Mouse (Mus musculus) central nervous system, embryonic 18 days (tissue): Measurements from ENCODE around the gene Cdkn1b. TPM values are rescaled to one million over a fixed set of nuclear protein-coding genes. Genes with fewer than 3 reads are reported as not detected.

Experiments used
- polyA plus RNA-seq: library from polyadenylated mRNA; depleted of rRNA; stranded (reverse); fragments of >200 nt; gene quantifications from 2 replicates; pipeline ENCODE4 v1.2.3, GENCODE M21; 2012; rRNA removed

Gene Cdkn1b
- polyA plus RNA-seq, result 43.2 and 47.2 TPM in 2 replicates

DNA sequence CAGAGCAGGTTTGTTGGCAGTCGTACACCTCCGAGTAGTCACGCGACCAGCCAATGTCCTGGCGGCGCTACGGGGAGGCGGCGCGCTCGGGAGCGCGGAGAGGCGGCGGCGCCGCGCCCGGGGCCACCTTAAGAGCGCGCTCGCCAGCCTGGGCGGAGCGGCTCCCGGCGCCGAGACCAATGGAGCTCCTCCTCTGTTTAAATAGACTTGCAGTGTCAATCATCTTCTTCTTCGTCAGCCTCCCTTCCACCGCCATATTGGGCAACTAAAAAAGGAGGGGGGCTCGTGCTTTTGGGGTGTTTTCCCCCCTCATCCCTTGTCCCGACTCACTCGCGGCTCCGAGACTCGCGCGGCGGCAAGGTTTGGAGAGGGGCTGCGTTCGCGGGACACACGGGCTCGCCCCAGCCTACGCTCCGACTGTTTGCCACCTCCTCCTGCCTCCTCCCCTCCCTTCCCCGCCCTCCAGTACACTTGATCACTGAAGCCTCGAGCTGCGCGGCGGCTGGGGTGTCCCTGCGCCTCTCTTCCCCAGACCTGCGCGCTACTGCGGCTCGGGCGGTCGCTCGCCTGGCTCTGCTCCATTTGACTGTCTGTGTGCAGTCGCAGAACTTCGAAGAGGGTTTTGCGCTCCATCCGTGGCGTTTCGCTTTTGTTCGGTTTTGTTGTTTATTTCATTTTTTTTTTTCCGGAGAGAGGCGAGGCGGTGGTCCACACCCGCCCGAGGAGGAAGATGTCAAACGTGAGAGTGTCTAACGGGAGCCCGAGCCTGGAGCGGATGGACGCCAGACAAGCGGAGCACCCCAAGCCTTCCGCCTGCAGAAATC, at the start of gene Cdkn1b:
TSS of gene Cdkn1b (plus strand) at position 212 of the 824 bp plus-strand sequence.

DNA sequence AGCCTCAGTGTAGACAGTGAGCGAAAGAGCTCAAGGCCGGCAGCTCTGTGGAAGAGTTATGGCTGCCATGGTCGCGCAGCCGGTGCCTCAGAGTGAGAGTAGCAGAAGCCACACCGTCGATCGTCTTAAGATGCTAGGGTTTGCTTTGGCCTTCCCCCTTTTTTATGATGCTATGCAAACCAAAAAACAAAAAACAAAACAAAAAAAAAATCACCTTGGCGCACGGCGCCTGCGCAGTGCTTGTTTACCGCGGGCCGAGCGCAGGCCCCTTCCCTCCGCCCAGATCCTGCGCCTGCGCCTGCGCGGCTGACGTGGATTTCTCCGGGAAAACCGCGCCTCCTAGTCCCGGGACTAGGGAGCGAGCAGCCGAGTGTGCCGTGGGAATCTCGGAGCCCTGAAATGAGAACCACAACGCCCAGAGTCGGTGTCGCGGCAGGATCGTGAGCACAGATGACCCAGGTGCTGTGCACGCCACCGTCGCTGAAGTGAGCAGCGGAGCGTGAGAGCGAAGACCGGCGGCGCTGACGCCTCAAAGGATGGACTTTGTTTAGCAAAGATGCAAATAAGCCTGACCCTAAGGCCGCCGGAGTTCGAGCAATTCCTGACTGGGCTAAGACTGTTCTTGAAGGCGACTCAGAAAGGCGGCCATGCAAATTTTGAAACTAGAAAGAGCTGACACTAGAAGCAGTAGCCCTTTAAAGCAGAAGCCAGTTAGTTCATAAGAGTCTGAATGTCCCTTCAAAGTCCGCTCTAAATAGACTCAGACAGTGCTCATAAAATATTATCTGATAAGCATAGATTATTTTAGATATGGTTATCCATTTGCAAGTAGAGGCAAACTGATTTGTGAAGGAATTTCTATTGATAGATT, 21.9 kb upstream of the Cdkn1b start, which contains the start of gene Gpr19:
TSS of gene Gpr19 (minus strand) at position 484 of the 871 bp plus-strand sequence.

Other genes starting within 250 kb of the Cdkn1b start
- 5.0 and 5.7 TPM in 2 replicates for gene Dusp16, start 127.8 kb upstream of the Cdkn1b start, polyA plus RNA-seq
- 10.8 TPM in 2 replicates for gene Crebl2, start 90.2 kb upstream of the Cdkn1b start, polyA plus RNA-seq
- 37.4 and 37.9 TPM in 2 replicates for gene Gpr19, start 21.8 kb upstream of the Cdkn1b start, polyA plus RNA-seq
- 3.0 and 3.4 TPM in 2 replicates for gene Apold1, start 61.3 kb downstream of the Cdkn1b start, polyA plus RNA-seq
- gene Ddx47, start 91.2 kb downstream of the Cdkn1b start, polyA plus RNA-seq, result 79.9 and 80.3 TPM in 2 replicates
- 0.13 and 1.3 TPM in 2 replicates for gene Gprc5a, start 145.2 kb downstream of the Cdkn1b start, polyA plus RNA-seq
- 0.07 and 0.09 TPM in 2 replicates for gene Gprc5d, start 197.9 kb downstream of the Cdkn1b start, polyA plus RNA-seq